Mouse (Mus musculus): ENCODE measurements around the gene Parm1. TPM values are rescaled to one million over a fixed set of nuclear protein-coding genes. Genes with fewer than 3 reads are reported as not detected.

Gene Parm1
- polyA plus RNA-seq, 1 experiment from 2014 or later, result 7.1 TPM

GRCm38 (mm10) chr5:91599801-91600200 lies 82.4 kb downstream of the Parm1 start:
- Histone ChIP-seq H3K9me3 (ENCODE audit: control insufficient read depth, low read length) (no peaks in the 10 kb centered on the region), H3K4me2 (replicated peaks; ENCODE audit: low read depth, low read length) (no peak overlapping the region), H3K4me1 (ENCODE audit: control insufficient read depth, insufficient read depth, low read length) (peaks cover 4% of the 10 kb centered on the region; the same call in 1 of the 2 replicates), H3K27ac (ENCODE audit: low read depth, low read length) (no peak overlapping the region), H3K4me3 (ENCODE audit: low read length) (no peak overlapping the region), H3K27me3 (ENCODE audit: control insufficient read depth, insufficient read depth, low read length) (no peaks in the 10 kb centered on the region), H3K9ac (ENCODE audit: low read depth, low read length) (no peak overlapping the region), H3K36me3 (ENCODE audit: control insufficient read depth, insufficient read depth, low read length) (no peaks in the 10 kb centered on the region)
- 32% methylated on average over 7 of the region's 7 CpGs for WGBS
- no peak for ATAC-seq (ENCODE audit: low FRiP score, low TSS enrichment)

GRCm38 (mm10) chr5:91603347-91603746 lies 85.9 kb downstream of the Parm1 start:
- peaks cover 4% of the 10 kb centered on the region; the same call in 1 of the 2 replicates for H3K4me1 ChIP-seq (ENCODE audit: control insufficient read depth, insufficient read depth, low read length)
- no peaks in the 10 kb centered on the region for H3K27me3 ChIP-seq (ENCODE audit: control insufficient read depth, insufficient read depth, low read length)
- WGBS, result 16% methylated on average over 7 of the region's 7 CpGs
- no peak overlapping the region for H3K4me2 ChIP-seq (replicated peaks; ENCODE audit: low read depth, low read length)
- no peaks in the 10 kb centered on the region for H3K9me3 ChIP-seq (ENCODE audit: control insufficient read depth, low read length)
- peak; percentile 44; the same call in 1 of the 2 replicates for ATAC-seq (ENCODE audit: low FRiP score, low TSS enrichment)
- no peaks in the 10 kb centered on the region for H3K36me3 ChIP-seq (ENCODE audit: control insufficient read depth, insufficient read depth, low read length)
- no peak overlapping the region for H3K4me3 ChIP-seq (ENCODE audit: low read length)
- H3K9ac ChIP-seq (ENCODE audit: low read depth, low read length), result no peak overlapping the region
- no peak overlapping the region for H3K27ac ChIP-seq (ENCODE audit: low read depth, low read length)

GRCm38 (mm10) chr5:91603787-91604439 lies 86.5 kb downstream of the Parm1 start:
- H3K4me3 ChIP-seq (ENCODE audit: low read length), result no peak overlapping the region
- no peaks in the 10 kb centered on the region for H3K36me3 ChIP-seq (ENCODE audit: control insufficient read depth, insufficient read depth, low read length)
- H3K9ac ChIP-seq (ENCODE audit: low read depth, low read length), result no peak overlapping the region
- H3K27me3 ChIP-seq (ENCODE audit: control insufficient read depth, insufficient read depth, low read length), result no peaks in the 10 kb centered on the region
- H3K4me1 ChIP-seq (ENCODE audit: control insufficient read depth, insufficient read depth, low read length), result peaks cover 4% of the 10 kb centered on the region; the same call in 1 of the 2 replicates
- peak overlapping the region; percentile 5; the same call in 1 of the 2 replicates for H3K27ac ChIP-seq (ENCODE audit: low read depth, low read length)
- 34% methylated on average over 12 of the region's 12 CpGs for WGBS
- H3K4me2 ChIP-seq (replicated peaks; ENCODE audit: low read depth, low read length), result no peak overlapping the region
- no peaks in the 10 kb centered on the region for H3K9me3 ChIP-seq (ENCODE audit: control insufficient read depth, low read length)
- peak; percentile 81 for ATAC-seq (ENCODE audit: low FRiP score, low TSS enrichment)

- Histone ChIP-seq H3K9me3 (ENCODE audit: control insufficient read depth, low read length) (no peaks in the 10 kb centered on the region), H3K4me2 (replicated peaks; ENCODE audit: low read depth, low read length) (no peak overlapping the region), H3K4me3 (ENCODE audit: low read length) (no peak overlapping the region), H3K4me1 (ENCODE audit: control insufficient read depth, insufficient read depth, low read length) (peaks cover 4% of the 10 kb centered on the region; the same call in 1 of the 2 replicates), H3K9ac (ENCODE audit: low read depth, low read length) (no peak overlapping the region), H3K36me3 (ENCODE audit: control insufficient read depth, insufficient read depth, low read length) (no peaks in the 10 kb centered on the region), H3K27me3 (ENCODE audit: control insufficient read depth, insufficient read depth, low read length) (no peaks in the 10 kb centered on the region), H3K27ac (ENCODE audit: low read depth, low read length) (no peak overlapping the region)
- ATAC-seq (ENCODE audit: low FRiP score, low TSS enrichment), result no peak
- 87% methylated on average over 2 of the region's 2 CpGs for WGBS
Observed at GRCm38 (mm10) chr5:91607234-91607633, 89.8 kb downstream of the Parm1 start.

GRCm38 (mm10) chr5:91607841-91608240 lies 90.4 kb downstream of the Parm1 start:
- Histone ChIP-seq H3K4me2 (replicated peaks; ENCODE audit: low read depth, low read length) (no peak overlapping the region), H3K27me3 (ENCODE audit: control insufficient read depth, insufficient read depth, low read length) (no peaks in the 10 kb centered on the region), H3K27ac (ENCODE audit: low read depth, low read length) (no peak overlapping the region), H3K9me3 (ENCODE audit: control insufficient read depth, low read length) (no peaks in the 10 kb centered on the region), H3K9ac (ENCODE audit: low read depth, low read length) (no peak overlapping the region), H3K4me3 (ENCODE audit: low read length) (no peak overlapping the region), H3K4me1 (ENCODE audit: control insufficient read depth, insufficient read depth, low read length) (peaks cover 4% of the 10 kb centered on the region; the same call in 1 of the 2 replicates), H3K36me3 (ENCODE audit: control insufficient read depth, insufficient read depth, low read length) (no peaks in the 10 kb centered on the region)
- no peak for ATAC-seq (ENCODE audit: low FRiP score, low TSS enrichment)
- WGBS, result 87% methylated on average over 7 of the region's 7 CpGs

- Histone ChIP-seq H3K27ac (ENCODE audit: low read depth, low read length) (no peak overlapping the region), H3K4me3 (ENCODE audit: low read length) (no peak overlapping the region), H3K4me1 (ENCODE audit: control insufficient read depth, insufficient read depth, low read length) (no peaks in the 10 kb centered on the region), H3K36me3 (ENCODE audit: control insufficient read depth, insufficient read depth, low read length) (no peaks in the 10 kb centered on the region), H3K27me3 (ENCODE audit: control insufficient read depth, insufficient read depth, low read length) (no peaks in the 10 kb centered on the region), H3K4me2 (replicated peaks; ENCODE audit: low read depth, low read length) (no peak overlapping the region), H3K9ac (ENCODE audit: low read depth, low read length) (no peak overlapping the region), H3K9me3 (ENCODE audit: control insufficient read depth, low read length) (no peaks in the 10 kb centered on the region)
- WGBS, result 72% methylated on average over 4 of the region's 4 CpGs
- ATAC-seq (ENCODE audit: low FRiP score, low TSS enrichment), result no peak
Observed at GRCm38 (mm10) chr5:91609041-91609440, 91.6 kb downstream of the Parm1 start.

- Histone ChIP-seq H3K36me3 (ENCODE audit: control insufficient read depth, insufficient read depth, low read length) (no peaks in the 10 kb centered on the region), H3K9me3 (ENCODE audit: control insufficient read depth, low read length) (no peaks in the 10 kb centered on the region), H3K27me3 (ENCODE audit: control insufficient read depth, insufficient read depth, low read length) (no peaks in the 10 kb centered on the region), H3K4me3 (ENCODE audit: low read length) (no peak overlapping the region), H3K27ac (ENCODE audit: low read depth, low read length) (no peak overlapping the region), H3K9ac (ENCODE audit: low read depth, low read length) (no peak overlapping the region), H3K4me1 (ENCODE audit: control insufficient read depth, insufficient read depth, low read length) (no peaks in the 10 kb centered on the region), H3K4me2 (replicated peaks; ENCODE audit: low read depth, low read length) (no peak overlapping the region)
- no peak for ATAC-seq (ENCODE audit: low FRiP score, low TSS enrichment)
- 63% methylated on average over 3 of the region's 3 CpGs for WGBS
Observed at GRCm38 (mm10) chr5:91609511-91610300, 92.3 kb downstream of the Parm1 start.

- H3K27me3 ChIP-seq (ENCODE audit: control insufficient read depth, insufficient read depth, low read length), result no peaks in the 10 kb centered on the region
- WGBS, result 64% methylated on average over 2 of the region's 2 CpGs
Observed at GRCm38 (mm10) chr5:91610499-91610898, 93.1 kb downstream of the Parm1 start.

GRCm38 (mm10) chr5:91611589-91611988 lies 94.2 kb downstream of the Parm1 start:
- H3K27ac ChIP-seq (ENCODE audit: low read depth, low read length), result no peak overlapping the region
- H3K4me1 ChIP-seq (ENCODE audit: control insufficient read depth, insufficient read depth, low read length), result no peaks in the 10 kb centered on the region
- no peak for ATAC-seq (ENCODE audit: low FRiP score, low TSS enrichment)
- no peaks in the 10 kb centered on the region for H3K9me3 ChIP-seq (ENCODE audit: control insufficient read depth, low read length)
- H3K9ac ChIP-seq (ENCODE audit: low read depth, low read length), result no peak overlapping the region
- 92% methylated on average over 3 of the region's 3 CpGs for WGBS
- no peaks in the 10 kb centered on the region for H3K36me3 ChIP-seq (ENCODE audit: control insufficient read depth, insufficient read depth, low read length)
- H3K27me3 ChIP-seq (ENCODE audit: control insufficient read depth, insufficient read depth, low read length), result no peaks in the 10 kb centered on the region
- H3K4me2 ChIP-seq (replicated peaks; ENCODE audit: low read depth, low read length), result no peak overlapping the region
- H3K4me3 ChIP-seq (ENCODE audit: low read length), result no peak overlapping the region

More at GRCm38 (mm10) chr5:91610499-91610898, 93.1 kb downstream of the Parm1 start:
- Histone ChIP-seq H3K4me3 (ENCODE audit: low read length) (no peak overlapping the region), H3K4me2 (replicated peaks; ENCODE audit: low read depth, low read length) (no peak overlapping the region), H3K36me3 (ENCODE audit: control insufficient read depth, insufficient read depth, low read length) (no peaks in the 10 kb centered on the region), H3K9ac (ENCODE audit: low read depth, low read length) (no peak overlapping the region), H3K27ac (ENCODE audit: low read depth, low read length) (no peak overlapping the region), H3K9me3 (ENCODE audit: control insufficient read depth, low read length) (no peaks in the 10 kb centered on the region), H3K4me1 (ENCODE audit: control insufficient read depth, insufficient read depth, low read length) (no peaks in the 10 kb centered on the region)
- ATAC-seq (ENCODE audit: low FRiP score, low TSS enrichment), result no peak
